Mouse (Mus musculus) MEL (cell line): ENCODE data around the gene Ndufs1. TPM values are rescaled to one million over a fixed set of nuclear protein-coding genes. Genes with fewer than 3 reads are reported as not detected.

Experiments
- DNase-seq: peaks from one replicate; pipeline ENCODE4 v3.0.0; 2011; ENCODE audit warnings: low read depth, low spot score
- H3K27ac ChIP-seq: 2 replicates; pipeline ENCODE4 v1.5.1; 2012; ENCODE audit warnings: low read depth, mild to moderate bottlenecking, control low read depth, low read length, moderate library complexity; ENCODE audit not compliant: control insufficient read depth
- H3K27me3 ChIP-seq, 2 experiments: fragments of 150-350 bp in 1 of 2; sonication (generic) in 1 of 2; 2 replicates each; pipeline ENCODE4 v1.6.1; 2012; ENCODE audit warnings: low read length in 2 of 2, mild to moderate bottlenecking in 2 of 2, improper control_type of control experiment in 1 of 2, moderate library complexity in 1 of 2; ENCODE audit not compliant: insufficient read depth in 2 of 2, control insufficient read depth in 1 of 2
- H3K36me3 ChIP-seq, 2 experiments: 2 replicates each; pipeline ENCODE4 v1.6.1; 2012 to 2014; ENCODE audit warnings: low read length in 2 of 2, improper control_type of control experiment in 1 of 2, inconsistent platforms in 1 of 2, mild to moderate bottlenecking in 1 of 2; ENCODE audit not compliant: insufficient read depth in 2 of 2, control insufficient read depth in 1 of 2
- H3K4me1 ChIP-seq, 2 experiments: fragments of 150-350 bp in 1 of 2; sonication (generic) in 1 of 2; 2 replicates each; pipeline ENCODE4 v1.6.1; 2012; ENCODE audit warnings: low read length in 2 of 2, improper control_type of control experiment in 1 of 2, mild to moderate bottlenecking in 1 of 2; ENCODE audit not compliant: insufficient read depth in 2 of 2, control insufficient read depth in 1 of 2
- H3K4me3 ChIP-seq, 2 experiments: fragments of 150-350 bp in 1 of 2; sonication (generic) in 1 of 2; 2 replicates each; pipeline ENCODE4 v1.5.1; 2012; ENCODE audit warnings: low read depth in 2 of 2, low read length in 2 of 2, mild to moderate bottlenecking in 2 of 2, moderate library complexity in 2 of 2, control low read depth in 1 of 2, improper control_type of control experiment in 1 of 2; ENCODE audit not compliant: control insufficient read depth in 1 of 2, insufficient read depth in 1 of 2
- H3K79me2 ChIP-seq: 2 replicates; pipeline ENCODE4 v1.6.1; 2012; ENCODE audit warnings: mild to moderate bottlenecking, low read length, moderate library complexity; ENCODE audit not compliant: control insufficient read depth, poor library complexity, insufficient read depth
- H3K9ac ChIP-seq: 2 replicates; pipeline ENCODE4 v1.6.1; 2012; ENCODE audit warnings: low read depth, mild to moderate bottlenecking, control low read depth, low read length, moderate library complexity; ENCODE audit not compliant: control insufficient read depth, poor library complexity, severe bottlenecking
- H3K9me3 ChIP-seq: fragments of 150-350 bp; sonication (generic); replicated peaks from 2 replicates; pipeline ENCODE4 v1.6.1; 2012; ENCODE audit warnings: mild to moderate bottlenecking, low read length, improper control_type of control experiment, moderate library complexity; ENCODE audit not compliant: insufficient read depth
- BHLHE40 ChIP-seq: IDR thresholded peaks from 2 replicates; pipeline ENCODE4 v1.6.1; 2012; ENCODE audit warnings: low read depth, mild to moderate bottlenecking, inconsistent platforms, low read length, improper control_type of control experiment, borderline replicate concordance
- CTCF ChIP-seq, 3 experiments: IDR thresholded peaks in 2 of 3; conservative IDR thresholded peaks in 1 of 3; 2 replicates each; pipeline ENCODE4 v1.5.1; 2011 to 2012; ENCODE audit warnings: low read length in 3 of 3, low read depth in 2 of 3, mild to moderate bottlenecking in 2 of 3, improper control_type of control experiment in 1 of 3, inconsistent platforms in 1 of 3, mixed read lengths in 1 of 3, moderate library complexity in 1 of 3; ENCODE audit not compliant: control insufficient read depth in 1 of 3, insufficient read depth in 1 of 3, poor library complexity in 1 of 3, severe bottlenecking in 1 of 3
- ELF1 ChIP-seq: IDR thresholded peaks from 2 replicates; pipeline ENCODE4 v1.6.1; 2014; ENCODE audit warnings: low read depth, mild to moderate bottlenecking, inconsistent platforms, low read length, improper control_type of control experiment, moderate library complexity
- EP300 ChIP-seq, 2 experiments: IDR thresholded peaks; 2 replicates each; pipeline ENCODE4 v1.6.1; 2011; ENCODE audit warnings: improper control_type of control experiment in 2 of 2, low read length in 2 of 2, low read depth in 1 of 2, mild to moderate bottlenecking in 1 of 2
- MAFK ChIP-seq: IDR thresholded peaks from 2 replicates; pipeline ENCODE4 v1.6.1; 2011; ENCODE audit warnings: low read depth, mild to moderate bottlenecking, low read length, improper control_type of control experiment, borderline replicate concordance
- MAZ ChIP-seq: IDR thresholded peaks from 2 replicates; pipeline ENCODE4 v1.6.1; 2012; ENCODE audit warnings: low read depth, mild to moderate bottlenecking, inconsistent platforms, low read length, improper control_type of control experiment
- MYB ChIP-seq: IDR thresholded peaks from 2 replicates; pipeline ENCODE4 v1.6.1; 2011; ENCODE audit warnings: mild to moderate bottlenecking, low read depth, low read length, improper control_type of control experiment
- MYC ChIP-seq: IDR thresholded peaks from 2 replicates; pipeline ENCODE4 v1.6.1; 2011; ENCODE audit warnings: low read depth, mild to moderate bottlenecking, low read length, improper control_type of control experiment, moderate library complexity
- NELFE ChIP-seq: IDR thresholded peaks from 2 replicates; pipeline ENCODE4 v1.6.1; 2011; ENCODE audit warnings: low read depth, low read length, improper control_type of control experiment
- POLR2A ChIP-seq, 2 experiments: IDR thresholded peaks; 2 replicates each; pipeline ENCODE4 v1.6.1; 2011 to 2012; ENCODE audit warnings: low read length in 2 of 2, mild to moderate bottlenecking in 2 of 2, control low read depth in 1 of 2, improper control_type of control experiment in 1 of 2, low read depth in 1 of 2, moderate library complexity in 1 of 2; ENCODE audit not compliant: control insufficient read depth in 1 of 2, insufficient read depth in 1 of 2, poor library complexity in 1 of 2
- POLR2AphosphoS2 ChIP-seq: IDR thresholded peaks from 2 replicates; pipeline ENCODE4 v1.6.1; 2011; ENCODE audit warnings: low read length, improper control_type of control experiment
- POLR2AphosphoS5 ChIP-seq: IDR thresholded peaks from 2 replicates; pipeline ENCODE4 v1.6.1; 2012; ENCODE audit warnings: low read depth, borderline replicate concordance, mild to moderate bottlenecking, inconsistent platforms, low read length, moderate library complexity, mixed read lengths
- SIN3A ChIP-seq: IDR thresholded peaks from 2 replicates; pipeline ENCODE4 v1.6.1; 2012; ENCODE audit warnings: low read length, improper control_type of control experiment, inconsistent platforms
- SMC3 ChIP-seq: IDR thresholded peaks from 2 replicates; pipeline ENCODE4 v1.6.1; 2011; ENCODE audit warnings: low read depth, low read length, improper control_type of control experiment
- TBP ChIP-seq: IDR thresholded peaks from 2 replicates; pipeline ENCODE4 v1.8.0; 2011; ENCODE audit warnings: low read depth, low read length, improper control_type of control experiment
- TCF12 ChIP-seq: IDR thresholded peaks from 2 replicates; pipeline ENCODE4 v1.6.1; 2014; ENCODE audit warnings: low read depth, mild to moderate bottlenecking, inconsistent platforms, low read length, improper control_type of control experiment, moderate library complexity
- UBTF ChIP-seq: IDR thresholded peaks from 2 replicates; pipeline ENCODE4 v1.6.1; 2012; ENCODE audit warnings: low read depth, mild to moderate bottlenecking, inconsistent platforms, low read length, improper control_type of control experiment, moderate library complexity, borderline replicate concordance; ENCODE audit not compliant: insufficient read depth
- ZKSCAN1 ChIP-seq: IDR thresholded peaks from 2 replicates; pipeline ENCODE4 v1.6.1; 2012; ENCODE audit warnings: low read depth, mild to moderate bottlenecking, inconsistent platforms, low read length, improper control_type of control experiment, moderate library complexity
- ZNF384 ChIP-seq: IDR thresholded peaks from 2 replicates; pipeline ENCODE4 v1.6.1; 2012; ENCODE audit warnings: low read depth, mild to moderate bottlenecking, inconsistent platforms, low read length, improper control_type of control experiment
- polyA plus RNA-seq, 2 experiments: library from polyadenylated mRNA; stranded (reverse) in 1 of 2; unstranded in 1 of 2; fragments of >175 nt in 1 of 2; fragments of >200 nt in 1 of 2; gene quantifications; 2 replicates each; pipeline versions ENCODE4 v1.2.1 to v1.2.4; 2012; ENCODE audit warnings: low replicate concordance in 2 of 2, low read depth in 1 of 2; ENCODE audit not compliant: insufficient read length in 2 of 2, insufficient read depth in 1 of 2, missing spikeins in 1 of 2
- total RNA-seq: library from RNA; depleted of rRNA; stranded (reverse); fragments of 300-350 nt; gene quantifications from 2 replicates; pipeline ENCODE4 v1.2.3, GENCODE M21; 2012

Gene Ndufs1
- total and polyA plus RNA-seq, 3 experiments: 124 to 163 (median 139) TPM

GRCm38 (mm10) chr1:63181480-63181879 is 4.8 kb upstream of the Ndufs1 start:
- no peak overlapping the region for H3K9ac ChIP-seq
- no peak overlapping the region for H3K27ac ChIP-seq
- H3K36me3 ChIP-seq: peaks cover 9 to 17% of the 10 kb centered on the region in 2 experiments
- H3K79me2 ChIP-seq: peaks cover 20% of the 10 kb centered on the region
- no peaks in the 10 kb centered on the region for H3K27me3 ChIP-seq
- no peaks in the 10 kb centered on the region for H3K9me3 ChIP-seq
- TF ChIP-seq ELF1 (no peak), UBTF (no peak), POLR2A (IDR thresholded peaks at IDR 0.05; ENCODE audit: control insufficient read depth in 1 of 2, insufficient read depth in 1 of 2, low read depth in 1 of 2, low read length in 2 of 2, poor library complexity in 1 of 2) (peak in 1 of 2 experiments; percentile 9; a peak in 1 of 4 replicates), TBP (no peak), NELFE (0 out of 2 replicates have a peak, but pooled peaks have one; percentile 29), TCF12 (no peak), ZKSCAN1 (no peak), MAZ (no peak), EP300 (IDR thresholded peaks at IDR 0.05; ENCODE audit: low read depth in 1 of 2, low read length in 2 of 2) (no peak)
- H3K4me1 ChIP-seq: peaks cover 2 to 7% of the 10 kb centered on the region in 2 experiments; a peak in 2 of 4 replicates
- no peak for DNase-seq
- H3K4me3 ChIP-seq: no peak overlapping the region

DNA sequence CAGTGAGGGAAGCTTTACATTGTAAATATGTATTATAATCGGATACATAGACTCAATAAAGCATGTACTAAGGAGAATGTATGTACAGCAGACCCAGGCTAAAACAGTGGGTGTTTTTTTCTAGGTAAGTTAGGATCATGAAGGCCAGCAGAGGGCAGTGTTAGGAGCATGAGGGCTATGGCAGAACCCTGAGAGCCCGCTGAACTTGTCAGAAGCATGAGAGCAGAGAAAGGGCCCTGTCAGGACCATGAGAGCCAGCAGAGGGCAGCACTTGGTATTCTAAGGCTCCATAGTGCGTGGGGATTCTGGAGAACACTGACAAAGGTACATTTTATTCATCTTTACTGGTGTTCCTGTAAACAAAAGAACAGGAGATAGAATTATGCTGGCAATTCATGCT is 4.4 kb upstream of the Ndufs1 start:
- peaks cover 2 to 7% of the 10 kb centered on the region in 2 experiments; a peak in 2 of 4 replicates for H3K4me1 ChIP-seq
- no peak overlapping the region for H3K27ac ChIP-seq
- H3K4me3 ChIP-seq: no peak overlapping the region
- H3K27me3 ChIP-seq: no peaks in the 10 kb centered on the region
- TF ChIP-seq ZNF384: peak; percentile 83
- TF ChIP-seq POLR2AphosphoS2: 0 out of 2 replicates have a peak, but pooled peaks have one; percentile 73
- no peak for TF ChIP-seq MAFK
- TF ChIP-seq MYC: peak; percentile 86
- TF ChIP-seq POLR2AphosphoS5: no peak
- peak; percentile 47; the same call in 1 of the 2 replicates for TF ChIP-seq SMC3
- TF ChIP-seq TCF12: no peak
- peak in 1 of 2 experiments; percentile 67; a peak in 1 of 4 replicates for TF ChIP-seq POLR2A (IDR thresholded peaks at IDR 0.05; ENCODE audit: control insufficient read depth in 1 of 2, insufficient read depth in 1 of 2, low read depth in 1 of 2, low read length in 2 of 2, poor library complexity in 1 of 2)
- TF ChIP-seq MYB: no peak
- no peak for TF ChIP-seq BHLHE40
- peak; percentile 58; the same call in 1 of the 2 replicates for TF ChIP-seq SIN3A
- TF ChIP-seq CTCF (IDR thresholded peaks at IDR 0.05 in 2 of 3, conservative IDR thresholded peaks at IDR 0.05 in 1 of 3; ENCODE audit: control insufficient read depth in 1 of 3, insufficient read depth in 1 of 3, low read depth in 2 of 3, low read length in 3 of 3, poor library complexity in 1 of 3, severe bottlenecking in 1 of 3): peak; percentile 82 to 94 (median 87)
- H3K9ac ChIP-seq: no peak overlapping the region
- H3K79me2 ChIP-seq: peaks cover 24% of the 10 kb centered on the region
- H3K9me3 ChIP-seq: no peaks in the 10 kb centered on the region
- peaks cover 9 to 17% of the 10 kb centered on the region in 2 experiments for H3K36me3 ChIP-seq
- peak; percentile 97 for DNase-seq
